Mouse (Mus musculus): ENCODE data around the gene Olfr1501.
A peak's percentile ranks its signal among the peaks of the same experiment; 100 is the strongest.

DNA sequence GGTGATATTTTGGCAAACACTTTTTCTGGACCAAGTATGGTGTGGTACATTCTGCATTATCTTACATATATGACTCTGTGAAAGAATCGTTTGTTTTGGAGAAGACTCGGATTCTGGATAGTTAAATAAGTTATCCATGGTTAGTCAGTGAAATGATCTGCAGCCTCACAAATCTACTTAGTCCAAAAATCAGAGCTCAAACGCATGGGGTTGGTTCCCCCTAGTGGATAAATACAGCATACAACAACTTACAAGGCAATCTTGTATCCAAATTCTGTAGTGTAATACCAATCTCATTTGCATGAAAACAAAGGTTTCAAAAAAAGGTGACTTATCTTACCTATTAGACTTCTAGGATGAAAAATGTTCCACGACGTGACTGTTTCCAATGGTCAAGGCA, 31.7 kb downstream of the Olfr1501 start:
- TF ChIP-seq CTCF (IDR thresholded peaks at IDR 0.05) (peak; percentile 21), EP300 (IDR thresholded peaks at IDR 0.05) (no peak)
